Mouse (Mus musculus): Measurements from ENCODE around the gene Ubn2.
"Not testable (repeated sequence)": the region's sequence is repeated elsewhere in the genome, so short reads cannot be mapped to it uniquely, and the experiment has no call there.

GRCm38 (mm10) chr6:38456425-38456824, 22.7 kb downstream of the Ubn2 start:
- not testable (repeated sequence) for TF ChIP-seq CTCF (IDR thresholded peaks at IDR 0.05; ENCODE audit: low read depth, low read length); POLR2A (IDR thresholded peaks at IDR 0.05; ENCODE audit: extremely low read depth, insufficient read depth, low read length)
